Mouse (Mus musculus): ENCODE measurements around the gene Zfand4.

The Zfand4 gene

DNA sequence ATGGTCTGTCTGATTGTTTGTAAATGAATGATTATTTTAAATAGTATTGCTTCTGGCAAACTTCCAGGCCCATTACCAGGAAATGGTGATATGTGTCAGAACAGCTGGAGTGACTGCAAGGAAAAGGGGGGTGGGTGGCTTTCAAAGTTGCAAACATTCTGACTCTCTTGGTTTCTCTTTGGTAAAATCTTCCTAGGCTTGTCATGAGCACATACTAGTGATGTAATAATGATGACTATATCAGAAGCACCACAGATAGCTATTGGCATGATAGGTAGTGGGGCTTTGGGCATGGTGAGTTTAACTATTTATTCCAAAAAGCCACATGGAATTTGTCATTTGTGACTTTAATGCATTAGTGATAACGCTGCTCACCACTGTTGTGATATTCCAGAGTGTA lies 110.1 kb downstream of the Zfand4 start:
- DNase-seq (ENCODE audit: low read depth, low spot score), result no peak

DNA sequence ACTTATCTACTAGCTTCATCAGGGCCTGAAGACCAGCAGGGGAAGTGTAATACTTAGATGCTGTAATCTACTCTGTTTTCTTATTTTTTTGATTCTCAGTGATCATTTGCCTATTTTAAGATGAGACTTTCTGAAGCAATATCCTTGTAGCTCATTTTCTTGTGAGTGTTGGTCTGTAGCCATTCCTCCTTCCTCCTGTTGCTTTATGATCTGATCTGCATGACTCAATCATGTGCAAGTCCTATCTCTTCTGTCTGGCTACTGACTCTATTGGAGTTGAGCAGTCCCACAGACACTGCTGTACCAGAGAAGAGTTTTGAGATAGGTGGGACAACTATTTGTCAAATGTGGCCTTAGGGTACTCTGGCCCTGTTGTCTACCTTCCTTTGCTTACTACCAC lies 110.6 kb downstream of the Zfand4 start:
- no peak for DNase-seq (ENCODE audit: low read depth, low spot score)

- DNase-seq (ENCODE audit: low read depth, low spot score), result no peak
Observed at GRCm38 (mm10) chr6:116378892-116379291, 114.9 kb downstream of the Zfand4 start.

Data from brain, adult 2 months (tissue).